Mouse (Mus musculus): ENCODE results near the gene Gm12169. TPM values are rescaled to one million over a fixed set of nuclear protein-coding genes. Genes with fewer than 3 reads are reported as not detected.

The Gm12169 gene
- total and polyA plus RNA-seq, 2 experiments from 2014 or later, result not detected

GRCm38 (mm10) chr11:46580428-46580827 is 56.4 kb downstream of the Gm12169 start:
- Histone ChIP-seq H3K9me3 (ENCODE audit: low read length) (no peaks in the 10 kb centered on the region), H3K27ac (no peak overlapping the region), H3K4me3 (ENCODE audit: low read length) (no peak overlapping the region), H3K4me1 (ENCODE audit: insufficient read depth, low read length) (no peaks in the 10 kb centered on the region), H3K36me3 (ENCODE audit: insufficient read depth, low read length) (no peaks in the 10 kb centered on the region), H3K27me3 (ENCODE audit: insufficient read depth, low read length) (no peaks in the 10 kb centered on the region), H3K9ac (replicated peaks; ENCODE audit: low read length) (no peak overlapping the region), H3K4me2 (ENCODE audit: low read depth, low read length) (no peak overlapping the region)
- WGBS, result 82% methylated on average over 3 of the region's 3 CpGs
- DNase-seq (ENCODE audit: low spot score) (no peak), ATAC-seq (no peak)
- TF ChIP-seq CTCF (IDR thresholded peaks at IDR 0.05; ENCODE audit: low read depth), result no peak

DNA sequence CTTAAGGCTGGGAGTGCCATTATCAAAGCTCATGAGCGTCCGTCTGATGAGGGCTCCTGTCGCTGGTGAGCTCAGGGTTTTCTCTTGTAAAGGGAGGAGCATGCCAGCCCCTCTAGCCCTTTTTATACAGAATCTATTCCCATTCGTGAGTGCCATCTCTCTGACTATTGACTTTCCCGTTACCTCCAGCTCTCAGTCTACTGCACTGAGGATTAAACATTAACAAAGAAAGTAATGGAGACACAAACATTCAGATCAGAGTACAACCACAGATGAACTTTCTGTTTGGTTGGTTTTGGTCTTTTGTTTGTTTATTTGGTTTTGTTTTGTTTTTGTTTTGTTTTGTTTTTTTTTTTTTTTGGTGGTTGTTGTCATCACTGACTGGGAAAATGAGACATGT is 58.7 kb downstream of the Gm12169 start:
- H3K4me1 ChIP-seq (ENCODE audit: insufficient read depth, low read length), result no peaks in the 10 kb centered on the region
- ATAC-seq (no peak), DNase-seq (ENCODE audit: low spot score) (no peak)
- no peak overlapping the region for H3K9ac ChIP-seq (replicated peaks; ENCODE audit: low read length)
- no peak overlapping the region for H3K4me3 ChIP-seq (ENCODE audit: low read length)
- H3K27ac ChIP-seq, result no peak overlapping the region
- H3K36me3 ChIP-seq (ENCODE audit: insufficient read depth, low read length), result no peaks in the 10 kb centered on the region
- no peak overlapping the region for H3K4me2 ChIP-seq (ENCODE audit: low read depth, low read length)
- WGBS, result 81% methylated on average over 5 of the region's 5 CpGs
- no peak for TF ChIP-seq CTCF (IDR thresholded peaks at IDR 0.05; ENCODE audit: low read depth)
- H3K27me3 ChIP-seq (ENCODE audit: insufficient read depth, low read length), result no peaks in the 10 kb centered on the region
- H3K9me3 ChIP-seq (ENCODE audit: low read length), result no peaks in the 10 kb centered on the region

Other genes starting within 250 kb of the Gm12169 start
- gene Cyfip2, start 211.4 kb upstream of the Gm12169 start, total RNA-seq (2014; rRNA removed), result 136 and 162 TPM in 2 replicates
- 72.4 and 79.1 TPM in 2 replicates for gene Cyfip2, start 211.4 kb upstream of the Gm12169 start, polyA plus RNA-seq (2015; fragmentation: Nextera tagmentation; extraction: Ambion mirVana)
- not detected in 2 replicates for gene Itk, start 134.7 kb upstream of the Gm12169 start, total RNA-seq (2014; rRNA removed)
- gene Itk, start 134.7 kb upstream of the Gm12169 start, polyA plus RNA-seq (2015; fragmentation: Nextera tagmentation; extraction: Ambion mirVana), result 0.04 TPM in 1 of 2 replicates, not detected in the other
- gene Fam71b, start 127.7 kb upstream of the Gm12169 start, total RNA-seq (2014; rRNA removed), result not detected in 2 replicates
- gene Fam71b, start 127.7 kb upstream of the Gm12169 start, polyA plus RNA-seq (2015; fragmentation: Nextera tagmentation; extraction: Ambion mirVana), result not detected in 2 replicates
- gene Med7, start 87.3 kb upstream of the Gm12169 start, total RNA-seq (2014; rRNA removed), result 14.5 and 19.1 TPM in 2 replicates
- 62.1 and 63.3 TPM in 2 replicates for gene Med7, start 87.3 kb upstream of the Gm12169 start, polyA plus RNA-seq (2015; fragmentation: Nextera tagmentation; extraction: Ambion mirVana)
- 0.21 and 0.43 TPM in 2 replicates for gene Havcr2, start 69.3 kb upstream of the Gm12169 start, total RNA-seq (2014; rRNA removed)
- 0.23 and 0.24 TPM in 2 replicates for gene Havcr2, start 69.3 kb upstream of the Gm12169 start, polyA plus RNA-seq (2015; fragmentation: Nextera tagmentation; extraction: Ambion mirVana)
- not detected in 2 replicates for gene BC053393, start 47.3 kb downstream of the Gm12169 start, total RNA-seq (2014; rRNA removed)
- not detected in 2 replicates for gene BC053393, start 47.3 kb downstream of the Gm12169 start, polyA plus RNA-seq (2015; fragmentation: Nextera tagmentation; extraction: Ambion mirVana)
- gene Dppa1, start 105.0 kb downstream of the Gm12169 start, total RNA-seq (2014; rRNA removed), result not detected in 2 replicates
- gene Dppa1, start 105.0 kb downstream of the Gm12169 start, polyA plus RNA-seq (2015; fragmentation: Nextera tagmentation; extraction: Ambion mirVana), result not detected in 2 replicates
- gene Timd2, start 182.8 kb downstream of the Gm12169 start, total RNA-seq (2014; rRNA removed), result 0.05 and 0.29 TPM in 2 replicates
- gene Timd2, start 182.8 kb downstream of the Gm12169 start, polyA plus RNA-seq (2015; fragmentation: Nextera tagmentation; extraction: Ambion mirVana), result 0.06 TPM in 1 of 2 replicates, not detected in the other
- gene Havcr1, start 210.9 kb downstream of the Gm12169 start, total RNA-seq (2014; rRNA removed), result not detected in 2 replicates
- not detected in 2 replicates for gene Havcr1, start 210.9 kb downstream of the Gm12169 start, polyA plus RNA-seq (2015; fragmentation: Nextera tagmentation; extraction: Ambion mirVana)